Mouse (Mus musculus) E14TG2a.4 (cell line): ENCODE measurements at regions not wholly inside any gene's neighbourhood (a gene's known extent, or its start where the extent isn't known, plus 50 kb on each side); places are given as distances from the start of the nearest gene placed in this dataset.

ENCODE experiments used
- CTCF ChIP-seq: conservative IDR thresholded peaks from 2 replicates; pipeline ENCODE4 v1.5.1; 2014; ENCODE audit warnings: low read length
- POU5F1 ChIP-seq: IDR thresholded peaks from 2 replicates; pipeline ENCODE4 v1.6.1; 2014; ENCODE audit warnings: low read length, borderline replicate concordance

GRCm38 (mm10) chr8:128283365-128283764, 75.0 kb upstream of the Nrp1 start:
- no peak for TF ChIP-seq CTCF
- TF ChIP-seq POU5F1, result no peak
